Mouse (Mus musculus) small intestine, adult 2 months (tissue): ENCODE data around the gene Baiap3. TPM values are rescaled to one million over a fixed set of nuclear protein-coding genes. Genes with fewer than 3 reads are reported as not detected.
"Not testable (repeated sequence)": the region's sequence is repeated elsewhere in the genome, so short reads cannot be mapped to it uniquely, and the experiment has no call there.

Experiments
- H3K27ac ChIP-seq: fragments of 200-500 bp; 2 replicates; pipeline ENCODE4 v1.5.1; 2012; ENCODE audit warnings: low read depth, low read length, control low read depth, inconsistent platforms; ENCODE audit not compliant: insufficient read depth
- H3K27me3 ChIP-seq: fragments of 200-500 bp; 2 replicates; pipeline ENCODE4 v1.6.1; 2012; ENCODE audit warnings: mild to moderate bottlenecking, moderate library complexity, low read length, inconsistent platforms; ENCODE audit not compliant: control insufficient read depth, insufficient read depth
- H3K36me3 ChIP-seq: fragments of 200-500 bp; 2 replicates; pipeline ENCODE4 v1.6.1; 2012; ENCODE audit warnings: mild to moderate bottlenecking, low read length, control low read depth, inconsistent platforms; ENCODE audit not compliant: control insufficient read depth, insufficient read depth
- H3K4me1 ChIP-seq: fragments of 200-500 bp; 2 replicates; pipeline ENCODE4 v1.6.1; 2012; ENCODE audit warnings: low read length, inconsistent platforms, mixed read lengths; ENCODE audit not compliant: control insufficient read depth, insufficient read depth, insufficient read length
- H3K4me3 ChIP-seq: fragments of 200-500 bp; 2 replicates; pipeline ENCODE4 v1.5.1; 2012; ENCODE audit warnings: low read depth, mild to moderate bottlenecking, control low read depth, inconsistent platforms, low read length, moderate library complexity
- CTCF ChIP-seq: fragments of 200-500 bp; IDR thresholded peaks from 2 replicates; pipeline ENCODE4 v1.5.1; 2012; ENCODE audit warnings: low read depth, mild to moderate bottlenecking, control low read depth, inconsistent platforms, low read length, moderate library complexity, mixed read lengths; ENCODE audit not compliant: insufficient replicate concordance, insufficient read length; ENCODE audit errors: extremely low read depth
- POLR2A ChIP-seq: fragments of 200-500 bp; IDR thresholded peaks from 2 replicates; pipeline ENCODE4 v1.6.1; 2012; ENCODE audit warnings: low read depth, mild to moderate bottlenecking, control low read depth, inconsistent platforms, low read length, moderate library complexity
- WGBS: fragments of 180-500 bp; shearing (Covaris S2); methylation state at CpG from one replicate; pipeline ENCODE4 v1.1.7; 2018; 5-methylcytosine and 5-hydroxymethylcytosine counted together
- polyA plus RNA-seq: library from polyadenylated mRNA; depleted of rRNA; stranded (reverse); fragments of >200 nt; gene quantifications from 2 replicates; pipeline ENCODE4 v1.2.3, GENCODE M21; 2012

Baiap3 gene
- polyA plus RNA-seq, 1 experiment = 10.1 TPM

DNA sequence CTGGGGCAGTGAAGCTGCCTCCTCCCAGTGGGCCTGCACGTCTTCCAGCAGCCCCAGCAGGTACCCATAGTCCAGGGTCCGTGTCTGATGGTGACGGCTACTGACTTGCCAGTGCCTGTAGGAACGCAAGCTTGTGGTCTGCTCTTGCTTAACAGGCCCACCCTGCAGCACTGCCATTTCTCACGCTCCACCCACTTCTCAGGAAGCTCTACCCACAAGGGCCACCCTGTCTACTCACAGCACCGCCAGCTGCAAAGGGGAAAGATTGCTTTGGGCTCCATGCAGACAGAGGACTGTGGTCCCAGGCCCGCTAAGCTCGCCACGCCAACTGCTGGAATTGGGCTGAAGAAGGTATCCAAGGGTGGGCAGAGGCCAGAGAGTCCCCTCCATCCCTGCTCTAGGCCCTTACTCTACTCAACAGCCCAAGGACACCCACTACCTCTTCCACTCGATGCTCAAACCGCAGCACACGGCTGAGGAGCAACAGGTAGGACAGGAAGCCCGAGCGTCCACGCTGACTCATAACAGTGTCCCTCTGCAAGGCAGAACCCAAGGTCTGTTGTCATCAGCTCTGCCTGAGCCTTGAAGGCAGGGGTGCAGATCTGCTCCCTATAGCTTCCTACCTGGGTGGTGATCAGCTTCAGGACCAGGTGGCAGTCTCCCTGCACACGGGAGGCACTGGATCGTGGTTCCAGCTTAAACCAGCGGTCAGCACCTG lies 8.0 kb downstream of the Baiap3 start:
- H3K4me3 ChIP-seq = no peak overlapping the region
- 67% methylated on average over 18 of the region's 18 CpGs for WGBS
- no peaks in the 10 kb centered on the region for H3K4me1 ChIP-seq
- H3K36me3 ChIP-seq = peaks cover 1% of the 10 kb centered on the region; the same call in 1 of the 2 replicates
- no peaks in the 10 kb centered on the region; the same call in 1 of the 2 replicates for H3K27me3 ChIP-seq
- no peak overlapping the region for H3K27ac ChIP-seq
- TF ChIP-seq POLR2A = no peak
- no peak for TF ChIP-seq CTCF

DNA sequence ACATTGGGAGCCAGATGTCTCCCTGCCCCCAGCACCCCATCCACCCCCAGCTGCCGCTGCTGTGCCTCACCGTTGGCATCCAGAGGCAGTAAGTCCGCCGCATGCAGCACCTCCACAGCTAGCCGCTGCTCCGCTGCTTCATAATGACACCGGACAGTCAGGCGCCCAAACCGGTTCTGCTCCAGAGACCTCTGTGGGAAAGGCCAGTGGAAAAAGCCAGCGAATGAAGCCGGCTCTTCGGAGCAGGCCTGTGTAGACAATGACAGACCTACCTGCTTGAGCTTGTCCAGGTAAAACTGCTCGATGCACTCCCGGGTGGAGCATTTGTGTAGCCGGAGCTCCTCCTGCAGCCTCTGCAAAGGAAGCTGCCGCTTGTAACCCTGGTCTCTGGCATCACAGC lies 11.9 kb downstream of the Baiap3 start:
- peaks cover 8% of the 10 kb centered on the region; the same call in 1 of the 2 replicates for H3K36me3 ChIP-seq
- no peak overlapping the region for H3K4me3 ChIP-seq
- WGBS = 72% methylated on average over 16 of the region's 16 CpGs
- H3K27me3 ChIP-seq = no peaks in the 10 kb centered on the region
- H3K4me1 ChIP-seq = no peaks in the 10 kb centered on the region
- TF ChIP-seq POLR2A = no peak
- TF ChIP-seq CTCF = no peak
- H3K27ac ChIP-seq = no peak overlapping the region

DNA sequence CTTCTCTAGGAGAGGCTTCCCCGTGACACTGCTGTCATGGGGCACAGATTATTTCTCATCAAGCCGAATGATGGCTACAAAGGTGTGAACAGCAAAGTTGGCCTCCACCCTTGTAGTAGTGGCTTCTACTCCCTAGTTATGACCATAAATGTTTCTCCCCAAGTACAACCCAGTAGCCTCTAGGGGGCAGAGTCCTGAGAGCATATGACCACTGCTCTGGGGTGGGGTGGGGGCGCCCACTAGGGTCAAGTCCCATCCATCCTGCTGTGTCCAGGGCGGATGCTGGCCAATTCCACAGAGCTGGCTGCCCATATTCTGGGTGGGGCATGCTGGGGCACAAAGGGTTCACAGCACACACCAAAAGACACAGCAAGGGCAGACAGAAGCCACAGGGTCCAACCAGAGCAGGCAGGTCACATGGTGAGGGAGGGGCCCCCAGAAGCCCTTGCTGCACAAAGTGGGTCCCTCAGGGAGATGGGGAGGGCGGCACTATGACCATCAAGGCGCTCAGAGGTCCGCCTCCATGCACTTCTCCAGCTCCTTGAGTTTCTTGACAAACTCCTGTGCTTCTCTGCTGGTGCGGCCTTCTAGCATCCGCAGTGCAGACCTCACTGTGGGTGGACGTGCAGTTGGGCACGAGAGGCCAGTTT lies 12.9 kb downstream of the Baiap3 start:
- Histone ChIP-seq H3K36me3 (peaks cover 8% of the 10 kb centered on the region; the same call in 1 of the 2 replicates), H3K4me3 (no peak overlapping the region), H3K27ac (no peak overlapping the region), H3K4me1 (no peaks in the 10 kb centered on the region), H3K27me3 (no peaks in the 10 kb centered on the region)
- no peak for TF ChIP-seq POLR2A
- TF ChIP-seq CTCF = no peak
- 90% methylated on average over 11 of the region's 11 CpGs for WGBS

DNA sequence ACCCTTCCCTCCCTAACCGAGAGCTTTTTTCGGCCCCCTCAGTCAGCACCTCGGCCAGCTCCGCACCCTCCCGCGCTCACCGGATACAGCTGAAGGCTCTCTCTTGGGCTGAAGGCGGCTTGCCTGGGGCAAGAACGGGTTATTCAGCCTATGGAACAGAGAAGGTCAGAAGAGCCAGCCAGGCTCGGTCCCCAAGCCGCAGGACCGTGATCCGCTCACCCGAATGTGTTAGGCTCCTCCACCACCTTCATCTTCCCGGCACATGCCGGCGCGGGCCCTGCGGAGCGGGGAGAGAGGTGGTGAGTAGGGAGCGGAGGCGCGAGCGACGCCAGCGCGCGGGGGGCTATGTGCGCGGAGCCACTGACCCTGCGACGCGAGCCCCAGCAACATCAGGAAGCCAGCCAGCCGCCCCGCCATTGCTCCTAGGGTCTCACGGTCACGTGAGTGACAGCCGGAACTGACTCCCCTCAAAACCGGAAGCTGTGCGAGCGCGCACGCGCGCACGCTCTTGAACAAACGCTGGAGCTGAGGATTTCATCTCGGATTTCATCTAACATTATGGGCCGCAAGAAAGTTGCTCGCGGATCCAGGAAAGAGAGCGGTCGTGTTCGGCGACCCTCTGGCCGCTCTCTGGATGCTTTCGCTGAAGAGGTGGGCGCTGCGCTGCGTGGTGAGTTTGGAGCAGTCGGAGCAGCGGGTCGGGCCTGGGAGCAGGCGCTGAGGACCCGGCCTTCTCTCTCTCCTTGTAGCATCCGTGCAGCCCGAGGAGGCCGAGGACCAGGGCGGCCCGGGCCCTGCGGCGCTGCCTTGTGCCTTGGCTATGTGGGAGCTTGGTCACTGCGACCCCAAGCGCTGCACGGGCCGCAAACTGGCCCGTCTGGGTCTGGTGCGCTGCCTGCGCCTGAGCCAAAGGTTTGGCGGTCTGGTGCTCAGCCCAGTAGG lies 16.2 kb downstream of the Baiap3 start, which contains the start of the genes Gnptg and Tsr3:
Gene Gnptg, minus strand, starts transcription at position 430 of the 942 bp plus-strand sequence.
Gene Tsr3, plus strand, starts transcription at position 476 of the 942 bp plus-strand sequence.
- Histone ChIP-seq H3K27me3 (no peaks in the 10 kb centered on the region), H3K36me3 (peaks cover 14% of the 10 kb centered on the region), H3K4me3 (peak within 1 kb of the TSS; percentile 97), H3K4me1 (no peaks in the 10 kb centered on the region), H3K27ac (peak within 1 kb of the TSS; percentile 42)
- TF ChIP-seq POLR2A (peak; percentile 47; the same call in 1 of the 2 replicates), CTCF (no peak)
- 1% methylated on average over 79 of the region's 80 CpGs for WGBS

DNA sequence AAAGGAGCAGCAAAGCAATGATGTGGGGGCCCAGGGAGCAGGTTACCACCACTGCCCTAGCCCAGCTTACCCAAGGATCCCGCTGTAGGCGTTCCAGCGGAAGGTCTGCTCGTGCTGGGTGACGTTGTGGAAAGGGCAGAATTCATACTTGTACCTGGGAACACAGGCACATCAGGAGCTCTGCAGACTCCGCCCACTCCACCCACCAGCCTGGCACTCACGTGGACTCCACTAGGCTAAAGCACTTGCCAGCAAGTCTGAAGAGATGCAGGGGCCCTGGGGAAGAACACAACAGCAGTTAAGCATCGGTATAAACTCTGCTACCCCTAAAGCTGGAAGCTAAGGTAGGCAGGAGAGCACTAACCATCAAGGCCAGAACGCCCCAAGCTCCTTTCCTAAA lies 20.5 kb downstream of the Baiap3 start:
- no peaks in the 10 kb centered on the region for H3K27me3 ChIP-seq
- no peak overlapping the region for H3K4me3 ChIP-seq
- H3K27ac ChIP-seq = no peak overlapping the region
- TF ChIP-seq POLR2A = no peak
- no peak for TF ChIP-seq CTCF
- H3K36me3 ChIP-seq = peaks cover 20% of the 10 kb centered on the region
- H3K4me1 ChIP-seq = no peaks in the 10 kb centered on the region
- 84% methylated on average over 9 of the region's 9 CpGs for WGBS

DNA sequence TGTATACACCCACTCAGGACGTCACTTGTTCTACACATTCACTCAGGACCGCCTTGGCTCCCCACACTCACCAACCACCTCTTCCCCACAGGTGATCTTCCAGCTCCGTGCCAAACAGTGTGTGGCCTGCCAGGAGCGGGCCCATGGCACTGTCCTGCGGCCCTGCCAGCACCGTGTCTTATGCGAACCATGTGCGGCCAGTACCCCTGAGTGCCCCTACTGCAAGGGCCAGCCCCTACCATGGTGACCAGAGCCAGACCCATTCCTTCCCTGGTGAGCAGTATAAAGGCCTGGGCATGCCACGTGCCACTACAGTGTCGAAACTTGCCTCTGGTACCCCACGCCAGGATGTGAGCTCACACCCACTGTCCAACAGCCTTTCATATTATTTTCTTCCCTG lies 24.5 kb downstream of the Baiap3 start:
- WGBS = 97% methylated on average over 7 of the region's 11 CpGs
- H3K36me3 ChIP-seq = peaks cover 29% of the 10 kb centered on the region

DNA sequence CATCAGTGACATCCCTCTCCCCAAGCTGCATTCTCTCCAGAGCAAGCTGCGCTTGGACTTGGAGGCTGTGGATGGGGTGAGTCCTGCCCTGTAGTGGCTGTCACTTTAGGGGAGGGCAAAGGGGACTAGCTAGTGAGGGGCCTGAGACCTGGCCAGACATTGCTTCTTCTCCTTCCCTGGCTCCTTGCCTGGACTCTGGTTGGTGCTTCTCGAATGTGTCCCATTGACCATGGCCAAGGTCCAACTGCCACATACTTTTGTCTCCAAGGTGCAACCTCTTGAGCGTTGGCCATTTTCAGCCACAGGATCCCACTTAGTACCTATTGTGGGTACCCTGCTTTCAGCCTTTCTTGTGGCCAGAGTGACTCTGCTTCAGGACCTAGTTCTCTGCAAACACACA lies 25.5 kb downstream of the Baiap3 start:
- Histone ChIP-seq H3K36me3 (peaks cover 28% of the 10 kb centered on the region), H3K4me3 (0 out of 2 replicates have a peak overlapping the region, but pooled peaks have one; percentile 3), H3K4me1 (no peaks in the 10 kb centered on the region), H3K27ac (no peak overlapping the region), H3K27me3 (no peaks in the 10 kb centered on the region)
- WGBS = 70% methylated on average over 3 of the region's 3 CpGs
- TF ChIP-seq CTCF = no peak
- TF ChIP-seq POLR2A = no peak

More for the DNA sequence above, 24.5 kb downstream of the Baiap3 start:
- H3K4me1 ChIP-seq, H3K4me3 ChIP-seq, H3K27ac ChIP-seq, H3K27me3 ChIP-seq: not testable (repeated sequence)

DNA sequence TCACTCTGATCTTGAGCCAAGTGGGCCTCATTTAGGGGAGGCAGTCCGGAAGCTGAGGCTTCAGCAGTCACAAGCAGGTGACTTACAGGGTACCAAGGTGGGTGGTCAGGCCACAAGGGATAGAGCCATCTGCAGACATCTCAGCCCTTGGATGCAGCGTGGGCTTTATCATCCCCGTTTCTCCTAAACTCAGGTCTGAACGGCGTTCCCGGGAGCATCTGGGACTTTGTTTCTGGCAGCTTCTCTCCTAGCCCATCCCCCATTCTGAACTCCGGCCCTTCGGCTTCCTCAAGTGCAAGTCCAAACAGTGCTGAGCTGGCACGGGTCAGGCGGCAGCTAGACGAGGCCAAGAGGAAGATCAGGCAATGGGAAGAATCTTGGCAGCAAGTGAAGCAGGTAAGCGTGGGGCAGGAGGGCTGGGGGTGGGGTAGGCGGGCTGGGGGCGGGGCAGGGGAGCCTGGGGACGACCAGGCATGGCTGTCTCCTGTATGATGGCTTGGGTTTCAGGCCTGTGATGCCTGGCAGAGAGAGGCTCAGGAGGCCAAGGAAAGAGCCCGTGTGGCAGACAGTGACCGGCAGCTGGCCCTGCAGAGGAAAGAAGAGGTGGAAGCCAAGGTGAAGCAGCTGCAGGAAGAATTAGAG lies 26.0 kb downstream of the Baiap3 start:
- not testable (repeated sequence) for H3K27ac ChIP-seq, H3K27me3 ChIP-seq, H3K4me1 ChIP-seq
- 58% methylated on average over 17 of the region's 17 CpGs for WGBS
- Histone ChIP-seq H3K4me3 (0 out of 2 replicates have a peak overlapping the region, but pooled peaks have one; percentile 3), H3K36me3 (peaks cover 25% of the 10 kb centered on the region)
